Mouse (Mus musculus) G1E-ER4 (cell line): ENCODE measurements around the gene Raly. TPM values are rescaled to one million over a fixed set of nuclear protein-coding genes. Genes with fewer than 3 reads are reported as not detected.

Source experiments
- GATA1 ChIP-seq: IDR thresholded peaks from one replicate; pipeline ENCODE4 v1.8.0; 2012; ENCODE audit warnings: low read length, inconsistent platforms
- polyA plus RNA-seq: library from polyadenylated mRNA; stranded (reverse); fragments of >175 nt; gene quantifications from 2 replicates; pipeline ENCODE4 v1.2.3, GENCODE M21; 2012

The Raly gene
- 628 and 845 TPM in 2 replicates for polyA plus RNA-seq

GRCm38 (mm10) chr2:154790656-154791483 lies at the start of gene Raly, which contains the start of gene a:
Gene Raly (plus strand): TSS chr2:154791096.
Gene a (plus strand): TSS chr2:154791402.
- no peak for TF ChIP-seq GATA1

GRCm38 (mm10) chr2:154742911-154743819 lies 47.7 kb upstream of the Raly start:
- TF ChIP-seq GATA1 = no peak

GRCm38 (mm10) chr2:154743915-154744314 lies 47.0 kb upstream of the Raly start:
- no peak for TF ChIP-seq GATA1

GRCm38 (mm10) chr2:154748383-154748782 lies 42.5 kb upstream of the Raly start:
- TF ChIP-seq GATA1 = no peak

- TF ChIP-seq GATA1 = no peak
These were observed 41.6 kb upstream of the Raly start for GRCm38 (mm10) chr2:154749046-154750036.

- no peak for TF ChIP-seq GATA1
These were observed 39.0 kb upstream of the Raly start for GRCm38 (mm10) chr2:154751924-154752323.

GRCm38 (mm10) chr2:154754068-154754560 lies 36.8 kb upstream of the Raly start:
- TF ChIP-seq GATA1 = no peak

GRCm38 (mm10) chr2:154755791-154756190 lies 35.1 kb upstream of the Raly start:
- TF ChIP-seq GATA1 = no peak

GRCm38 (mm10) chr2:154757691-154758090 lies 33.2 kb upstream of the Raly start:
- TF ChIP-seq GATA1 = no peak

- no peak for TF ChIP-seq GATA1
These were observed 32.4 kb upstream of the Raly start for GRCm38 (mm10) chr2:154758454-154758853.

GRCm38 (mm10) chr2:154763226-154763625 lies 27.7 kb upstream of the Raly start:
- no peak for TF ChIP-seq GATA1

- no peak for TF ChIP-seq GATA1
These were observed 25.9 kb upstream of the Raly start for GRCm38 (mm10) chr2:154764828-154765497.

GRCm38 (mm10) chr2:154765554-154766008 lies 25.3 kb upstream of the Raly start:
- no peak for TF ChIP-seq GATA1

GRCm38 (mm10) chr2:154767051-154767450 lies 23.8 kb upstream of the Raly start:
- no peak for TF ChIP-seq GATA1
